Mouse (Mus musculus): Measurements from ENCODE around the gene Ebna1bp2.

DNA sequence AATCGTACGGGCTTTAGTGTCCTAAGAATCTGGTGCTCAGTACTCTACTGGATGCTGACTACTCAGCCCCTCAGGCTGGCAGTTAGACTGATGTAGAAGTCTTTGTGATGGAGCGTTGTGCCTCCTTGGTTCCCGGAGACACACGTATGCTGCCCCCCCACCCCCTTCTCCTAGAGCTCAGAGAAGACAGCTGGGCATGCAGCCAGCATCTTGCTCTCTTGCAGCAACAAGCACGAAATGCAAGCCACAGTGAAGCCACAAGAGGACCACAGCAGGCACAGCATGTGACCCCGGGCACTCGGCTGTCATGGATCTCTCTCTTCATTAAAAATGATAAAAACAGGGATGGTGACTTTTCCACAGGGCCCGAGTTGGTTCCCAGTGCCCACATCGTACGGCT, 5.2 kb upstream of the Ebna1bp2 start:
- no peak for TF ChIP-seq CTCF (IDR thresholded peaks at IDR 0.05; ENCODE audit: low read depth)
- no peak for TF ChIP-seq EP300 (IDR thresholded peaks at IDR 0.05; ENCODE audit: low read depth)

All from liver, postnatal 0 days (tissue).